Mouse (Mus musculus) fibroblast of lung, adult 2 months (primary cell): ENCODE measurements around the gene Cadm1.

Source experiments
- DNase-seq: peaks from one replicate; pipeline ENCODE4 v3.0.0-alpha.2; 2011; ENCODE audit warnings: low read depth

The Cadm1 gene

GRCm38 (mm10) chr9:47552960-47553575 is 23.1 kb downstream of the Cadm1 start:
- no peak for DNase-seq

- DNase-seq = no peak
These were observed 30.8 kb downstream of the Cadm1 start for GRCm38 (mm10) chr9:47560726-47561125.

- no peak for DNase-seq
These were observed 31.6 kb downstream of the Cadm1 start for GRCm38 (mm10) chr9:47561596-47561995.

- no peak for DNase-seq
These were observed 35.1 kb downstream of the Cadm1 start for GRCm38 (mm10) chr9:47565088-47565487.

- no peak for DNase-seq
These were observed 37.9 kb downstream of the Cadm1 start for GRCm38 (mm10) chr9:47567873-47568272.

- no peak for DNase-seq
These were observed 40.2 kb downstream of the Cadm1 start for GRCm38 (mm10) chr9:47570184-47570583.

GRCm38 (mm10) chr9:47571461-47571860 is 41.5 kb downstream of the Cadm1 start:
- DNase-seq = no peak

- DNase-seq = no peak
These were observed 42.2 kb downstream of the Cadm1 start for GRCm38 (mm10) chr9:47572132-47572531.

GRCm38 (mm10) chr9:47573456-47573855 is 43.5 kb downstream of the Cadm1 start:
- no peak for DNase-seq

- no peak for DNase-seq
These were observed 44.9 kb downstream of the Cadm1 start for GRCm38 (mm10) chr9:47574710-47575414.

GRCm38 (mm10) chr9:47575764-47576163 is 45.8 kb downstream of the Cadm1 start:
- no peak for DNase-seq

- DNase-seq = no peak
These were observed 49.5 kb downstream of the Cadm1 start for GRCm38 (mm10) chr9:47579464-47579863.

GRCm38 (mm10) chr9:47581576-47582365 is 51.8 kb downstream of the Cadm1 start:
- DNase-seq = no peak

- DNase-seq = no peak
These were observed 53.3 kb downstream of the Cadm1 start for GRCm38 (mm10) chr9:47583241-47583640.

- no peak for DNase-seq
These were observed 56.2 kb downstream of the Cadm1 start for GRCm38 (mm10) chr9:47586176-47586575.

- no peak for DNase-seq
These were observed 56.9 kb downstream of the Cadm1 start for GRCm38 (mm10) chr9:47586839-47587238.

- no peak for DNase-seq
These were observed 57.7 kb downstream of the Cadm1 start for GRCm38 (mm10) chr9:47587577-47588194.

GRCm38 (mm10) chr9:47589832-47590231 is 59.9 kb downstream of the Cadm1 start:
- no peak for DNase-seq

- DNase-seq = no peak
These were observed 71.6 kb downstream of the Cadm1 start for GRCm38 (mm10) chr9:47601541-47601940.

GRCm38 (mm10) chr9:47603971-47604370 is 74.0 kb downstream of the Cadm1 start:
- DNase-seq = no peak

- no peak for DNase-seq
These were observed 75.7 kb downstream of the Cadm1 start for GRCm38 (mm10) chr9:47605628-47606027.

GRCm38 (mm10) chr9:47608441-47608840 is 78.5 kb downstream of the Cadm1 start:
- no peak for DNase-seq

GRCm38 (mm10) chr9:47608921-47609320 is 78.9 kb downstream of the Cadm1 start:
- no peak for DNase-seq
